Mouse (Mus musculus) embryonic facial prominence, embryonic 15.5 days (tissue): ENCODE data around the gene Ifitm6. TPM values are rescaled to one million over a fixed set of nuclear protein-coding genes. Genes with fewer than 3 reads are reported as not detected.
"Not testable (repeated sequence)": the region's sequence is repeated elsewhere in the genome, so short reads cannot be mapped to it uniquely, and the experiment has no call there.

Source experiments
- ATAC-seq: fragments of 200-750 bp; cut with Nextera tagmentation; 2 replicates; pipeline ENCODE4 v1.8.0; 2017; ENCODE audit warnings: low read depth, moderate TSS enrichment; ENCODE audit not compliant: insufficient number of reproducible peaks, low FRiP score, low TSS enrichment
- H3K27ac ChIP-seq: fragments of 300-500 bp; sonication (generic); replicated peaks from 2 replicates; pipeline ENCODE4 v1.5.1; 2015; ENCODE audit warnings: mild to moderate bottlenecking, inconsistent platforms
- H3K27me3 ChIP-seq: fragments of 300-500 bp; sonication (generic); 2 replicates; pipeline ENCODE4 v1.6.1; 2015; ENCODE audit warnings: inconsistent platforms
- H3K36me3 ChIP-seq: fragments of 300-500 bp; sonication (generic); 2 replicates; pipeline ENCODE4 v1.6.1; 2015; ENCODE audit warnings: mild to moderate bottlenecking, inconsistent platforms
- H3K4me1 ChIP-seq: fragments of 300-500 bp; sonication (generic); 2 replicates; pipeline ENCODE4 v1.6.1; 2015; ENCODE audit warnings: inconsistent platforms
- H3K4me2 ChIP-seq: fragments of 300-500 bp; sonication (generic); replicated peaks from 2 replicates; pipeline ENCODE4 v1.6.1; 2015; ENCODE audit warnings: mild to moderate bottlenecking, inconsistent platforms
- H3K4me3 ChIP-seq: fragments of 300-500 bp; sonication (generic); replicated peaks from 2 replicates; pipeline ENCODE4 v1.5.1; 2015; ENCODE audit warnings: mild to moderate bottlenecking, inconsistent platforms
- H3K9ac ChIP-seq: fragments of 300-500 bp; sonication (generic); 2 replicates; pipeline ENCODE4 v1.6.1; 2015; ENCODE audit warnings: inconsistent platforms
- H3K9me3 ChIP-seq: fragments of 300-500 bp; sonication (generic); replicated peaks from 2 replicates; pipeline ENCODE4 v1.6.1; 2016; ENCODE audit warnings: inconsistent platforms
- WGBS: fragments of 180-500 bp; shearing (Covaris S2); methylation state at CpG from one replicate; pipeline ENCODE4 v1.1.7; 2015; 5-methylcytosine and 5-hydroxymethylcytosine counted together
- polyA plus RNA-seq: library from polyadenylated mRNA; unstranded; fragments of >200 nt; fragmentation: Nextera tagmentation; extraction: Ambion mirVana; gene quantifications from 2 replicates; pipeline ENCODE4 v1.2.1, GENCODE M21; 2015

The Ifitm6 gene
- polyA plus RNA-seq: 2.7 and 2.8 TPM in 2 replicates

DNA sequence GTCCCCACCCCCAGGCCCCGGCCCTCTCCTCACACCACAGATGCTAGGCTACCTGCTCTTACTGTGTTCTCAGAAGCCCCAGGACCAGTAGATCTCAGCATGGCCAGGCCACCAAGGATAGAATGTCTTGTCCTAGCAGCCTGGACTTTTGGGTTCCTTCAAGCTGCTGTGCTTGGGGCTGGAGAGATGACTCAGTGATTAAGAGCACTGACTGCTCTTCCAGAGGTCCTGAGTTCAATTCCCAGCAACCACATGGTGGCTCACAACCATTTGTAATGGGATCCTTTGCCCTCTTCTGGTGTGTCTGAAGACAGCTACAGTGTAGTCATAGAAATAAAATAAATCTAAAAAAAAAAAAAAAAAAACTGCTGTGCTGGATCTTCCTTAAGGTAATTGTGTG lies at the start of gene Ifitm6:
Gene Ifitm6, minus strand, starts transcription at position 101 of the 400 bp plus-strand sequence.
- H3K4me3 ChIP-seq, ATAC-seq, H3K27ac ChIP-seq, H3K9ac ChIP-seq, H3K4me1 ChIP-seq, H3K27me3 ChIP-seq, H3K36me3 ChIP-seq, H3K9me3 ChIP-seq, H3K4me2 ChIP-seq: not testable (repeated sequence)
- 88% methylated on average over 1 of the region's 1 CpGs for WGBS

DNA sequence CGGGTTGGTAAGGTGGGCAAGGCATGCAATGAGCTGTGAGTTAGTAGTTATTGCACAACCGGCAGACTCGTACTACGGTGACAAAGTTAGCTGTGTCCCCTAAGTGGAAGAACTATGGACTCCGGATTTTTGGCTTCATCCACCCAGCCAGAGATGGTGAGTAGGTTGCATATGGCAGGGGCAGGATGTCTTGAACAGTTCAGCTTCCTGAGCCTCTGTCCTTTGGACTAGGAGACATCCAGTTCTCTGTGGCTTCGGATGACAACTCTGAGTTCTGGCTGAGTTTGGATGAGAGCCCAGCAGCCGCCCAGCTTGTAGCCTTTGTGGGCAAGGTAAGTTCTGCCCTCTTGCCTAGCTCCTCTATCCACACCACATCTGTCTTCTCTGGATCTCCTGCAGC lies 46.9 kb upstream of the Ifitm6 start:
- Histone ChIP-seq H3K36me3 (peaks cover 21% of the 10 kb centered on the region; the same call in 1 of the 2 replicates), H3K4me2 (no peak overlapping the region), H3K4me1 (peaks cover 14% of the 10 kb centered on the region), H3K9ac (no peak overlapping the region), H3K27me3 (0 out of 2 replicates have a peak, but pooled peaks cover under 1% of the 10 kb centered on the region), H3K27ac (no peak overlapping the region), H3K9me3 (no peaks in the 10 kb centered on the region), H3K4me3 (no peak overlapping the region)
- ATAC-seq: no peak
- 89% methylated on average over 7 of the region's 7 CpGs for whole genome bisulfite sequencing

GRCm38 (mm10) chr7:141064175-141064574 lies 46.5 kb upstream of the Ifitm6 start:
- H3K36me3 ChIP-seq: peaks cover 21% of the 10 kb centered on the region; the same call in 1 of the 2 replicates
- H3K27me3 ChIP-seq: no peaks in the 10 kb centered on the region
- no peaks in the 10 kb centered on the region for H3K9me3 ChIP-seq
- no peak overlapping the region for H3K4me3 ChIP-seq
- H3K4me1 ChIP-seq: peaks cover 14% of the 10 kb centered on the region
- WGBS: 77% methylated on average over 7 of the region's 7 CpGs
- no peak overlapping the region for H3K27ac ChIP-seq
- H3K9ac ChIP-seq: no peak overlapping the region
- H3K4me2 ChIP-seq: no peak overlapping the region
- no peak for ATAC-seq

- H3K9me3 ChIP-seq: no peaks in the 10 kb centered on the region
- no peaks in the 10 kb centered on the region for H3K27me3 ChIP-seq
- H3K27ac ChIP-seq: no peak overlapping the region
- 93% methylated on average over 3 of the region's 3 CpGs for WGBS
- H3K4me2 ChIP-seq: no peak overlapping the region
- peaks cover 21% of the 10 kb centered on the region; the same call in 1 of the 2 replicates for H3K36me3 ChIP-seq
- H3K4me1 ChIP-seq: peaks cover 14% of the 10 kb centered on the region
- H3K4me3 ChIP-seq: no peak overlapping the region
- H3K9ac ChIP-seq: no peak overlapping the region
- no peak for ATAC-seq
These were observed 45.6 kb upstream of the Ifitm6 start for GRCm38 (mm10) chr7:141063353-141063752.

GRCm38 (mm10) chr7:141062525-141062924 lies 44.8 kb upstream of the Ifitm6 start:
- peaks cover 14% of the 10 kb centered on the region for H3K4me1 ChIP-seq
- H3K9me3 ChIP-seq: no peaks in the 10 kb centered on the region
- ATAC-seq: no peak
- no peak overlapping the region for H3K9ac ChIP-seq
- H3K27me3 ChIP-seq: no peaks in the 10 kb centered on the region
- H3K4me3 ChIP-seq: no peak overlapping the region
- no peak overlapping the region for H3K4me2 ChIP-seq
- H3K27ac ChIP-seq: no peak overlapping the region
- peaks cover 19% of the 10 kb centered on the region; the same call in 1 of the 2 replicates for H3K36me3 ChIP-seq
- WGBS: 87% methylated on average over 7 of the region's 7 CpGs

- H3K27ac ChIP-seq: no peak overlapping the region
- H3K4me3 ChIP-seq: peak overlapping the region; percentile 65
- H3K4me1 ChIP-seq: peaks cover 14% of the 10 kb centered on the region
- WGBS: under 1% methylated on average over 37 of the region's 37 CpGs
- no peaks in the 10 kb centered on the region for H3K9me3 ChIP-seq
- peak overlapping the region; percentile 80 for H3K4me2 ChIP-seq
- H3K9ac ChIP-seq: peak overlapping the region; percentile 37
- 0 out of 2 replicates have a peak, but pooled peaks have one; percentile 9 for ATAC-seq
- no peaks in the 10 kb centered on the region for H3K27me3 ChIP-seq
- H3K36me3 ChIP-seq: peaks cover 14% of the 10 kb centered on the region; the same call in 1 of the 2 replicates
These were observed 43.6 kb upstream of the Ifitm6 start for GRCm38 (mm10) chr7:141061269-141061692.

- Histone ChIP-seq H3K4me2 (peak within 1 kb of the TSS; percentile 80), H3K27me3 (no peaks in the 10 kb centered on the region), H3K4me1 (peaks cover 14% of the 10 kb centered on the region), H3K27ac (no peak within 1 kb of the TSS), H3K36me3 (peaks cover 14% of the 10 kb centered on the region; the same call in 1 of the 2 replicates), H3K9ac (peak within 1 kb of the TSS; percentile 37), H3K9me3 (no peaks in the 10 kb centered on the region), H3K4me3 (peak within 1 kb of the TSS; percentile 65)
- ATAC-seq: peak; percentile 93
- under 1% methylated on average over 72 of the region's 72 CpGs for WGBS
These were observed 42.9 kb upstream of the Ifitm6 start, which contains the start of gene B4galnt4 for GRCm38 (mm10) chr7:141060426-141061242. TSS of gene B4galnt4 (plus strand) at chr7:141061104.

DNA sequence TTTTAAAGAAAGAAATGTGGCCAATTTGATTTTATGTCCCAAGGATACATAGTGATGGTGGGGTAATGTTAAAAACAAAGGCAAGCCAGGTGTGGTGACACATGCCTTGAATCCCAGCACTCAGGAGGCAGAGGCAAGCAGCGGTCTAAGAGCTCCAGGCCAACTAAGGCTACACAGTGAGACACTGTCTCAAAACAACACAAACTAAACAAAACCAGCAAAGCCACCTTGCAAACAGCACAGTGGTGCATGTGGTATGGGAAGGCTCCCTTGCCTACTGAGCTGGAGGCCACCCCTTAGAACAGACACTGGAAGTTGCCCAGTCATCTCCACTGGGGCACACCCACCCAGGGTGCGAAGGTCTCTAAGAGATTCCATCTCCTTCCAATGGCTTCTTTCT lies 42.2 kb upstream of the Ifitm6 start:
- H3K36me3 ChIP-seq: peaks cover 7% of the 10 kb centered on the region; the same call in 1 of the 2 replicates
- peaks cover 14% of the 10 kb centered on the region for H3K4me1 ChIP-seq
- 78% methylated on average over 2 of the region's 2 CpGs for WGBS
- H3K9ac ChIP-seq: peak overlapping the region; percentile 37; the same call in 1 of the 2 replicates
- ATAC-seq: no peak
- H3K9me3 ChIP-seq: no peaks in the 10 kb centered on the region
- peak overlapping the region; percentile 65 for H3K4me3 ChIP-seq
- no peaks in the 10 kb centered on the region for H3K27me3 ChIP-seq
- peak overlapping the region; percentile 80 for H3K4me2 ChIP-seq
- no peak overlapping the region for H3K27ac ChIP-seq

DNA sequence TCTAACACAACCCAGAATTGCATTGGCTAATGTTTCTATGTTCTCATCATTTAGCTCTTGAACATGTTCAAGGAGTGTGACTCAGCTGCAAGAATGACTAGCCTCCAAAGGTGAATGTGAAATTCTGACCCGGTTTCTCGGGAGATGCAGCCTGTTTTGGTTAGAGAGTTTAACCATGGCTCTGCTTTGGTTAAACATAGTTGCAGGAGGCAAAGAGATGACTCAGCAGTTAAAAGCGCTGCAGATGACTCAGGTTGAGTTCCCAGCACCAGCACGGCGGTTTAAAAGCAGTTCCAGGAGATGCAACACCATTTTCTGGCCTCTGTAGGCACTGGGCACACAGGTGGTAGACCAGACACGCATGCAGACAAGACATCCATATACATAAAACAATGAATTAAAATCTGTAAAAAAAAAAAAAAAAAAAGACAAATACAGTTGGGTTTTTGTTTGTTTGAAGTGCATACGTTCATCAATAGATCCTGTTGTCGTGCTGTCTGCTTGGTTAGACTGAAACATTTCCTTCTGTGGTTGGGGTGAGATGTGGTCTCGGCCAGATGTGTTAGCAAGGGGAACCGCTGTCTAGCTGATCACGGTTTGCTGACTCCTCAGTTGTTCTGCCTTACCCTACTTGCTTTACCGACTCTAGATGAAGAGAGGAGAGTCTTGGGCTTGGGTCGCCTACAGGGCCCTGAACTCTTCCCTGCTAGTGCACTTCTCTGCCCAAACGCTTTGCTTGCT lies 41.0 kb upstream of the Ifitm6 start:
- 88% methylated on average over 14 of the region's 14 CpGs for WGBS
- Histone ChIP-seq H3K36me3 (no peaks in the 10 kb centered on the region), H3K4me2 (no peak overlapping the region), H3K27me3 (no peaks in the 10 kb centered on the region), H3K4me1 (peaks cover 14% of the 10 kb centered on the region), H3K9ac (no peak overlapping the region), H3K27ac (no peak overlapping the region), H3K9me3 (no peaks in the 10 kb centered on the region), H3K4me3 (no peak overlapping the region)
- no peak for ATAC-seq

- H3K27ac ChIP-seq: no peak overlapping the region
- H3K4me1 ChIP-seq: peaks cover 14% of the 10 kb centered on the region
- no peak overlapping the region for H3K4me3 ChIP-seq
- no peak overlapping the region for H3K9ac ChIP-seq
- H3K9me3 ChIP-seq: no peaks in the 10 kb centered on the region
- WGBS: 95% methylated on average over 1 of the region's 1 CpGs
- no peak for ATAC-seq
- H3K36me3 ChIP-seq: no peaks in the 10 kb centered on the region
- no peaks in the 10 kb centered on the region for H3K27me3 ChIP-seq
- no peak overlapping the region for H3K4me2 ChIP-seq
These were observed 39.8 kb upstream of the Ifitm6 start for GRCm38 (mm10) chr7:141057541-141057940.

DNA sequence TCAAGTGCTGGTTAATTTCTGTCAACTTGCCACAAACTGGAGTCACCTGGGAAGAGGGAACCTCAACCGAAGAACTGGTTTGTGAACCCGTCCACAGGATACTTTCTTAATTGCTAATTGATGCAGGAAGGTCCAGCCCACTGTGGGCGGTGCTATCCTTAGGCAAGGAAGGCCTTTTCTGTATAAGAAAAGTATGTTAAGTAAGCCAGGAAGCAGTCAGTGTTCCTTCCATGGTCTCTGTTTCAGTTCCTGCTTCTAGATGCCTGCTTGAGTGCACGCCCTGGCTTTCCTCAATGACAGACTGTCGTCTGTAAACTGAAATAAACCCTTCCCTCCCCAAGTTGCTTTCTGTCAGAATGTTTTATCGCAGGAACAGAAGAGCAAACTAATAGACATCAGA lies 39.3 kb upstream of the Ifitm6 start:
- WGBS: 88% methylated on average over 6 of the region's 6 CpGs
- H3K4me3 ChIP-seq: no peak overlapping the region
- no peaks in the 10 kb centered on the region for H3K27me3 ChIP-seq
- no peak overlapping the region for H3K27ac ChIP-seq
- no peak overlapping the region for H3K9ac ChIP-seq
- ATAC-seq: no peak
- no peaks in the 10 kb centered on the region for H3K36me3 ChIP-seq
- H3K9me3 ChIP-seq: no peaks in the 10 kb centered on the region
- peaks cover 13% of the 10 kb centered on the region for H3K4me1 ChIP-seq
- H3K4me2 ChIP-seq: no peak overlapping the region
